30 mouse cellular contexts compared by ENCODE assay signal in genomic region chr15:63288534-63288933, GRCm38 (mm10).
DNase-seq lines count a peak whose midpoint lies in the region; ATAC-seq and TF ChIP-seq lines count a peak whose summit lies in the region.
"Had no signal": no experiment of that assay in that cellular context is flagged by ENCODE, and none has a peak within 500 bp of the region (broad histone marks: within the 10 kb centered on the region; RNA-seq: fewer than 3 reads in every experiment).

No protein-coding gene starts in this region.

- no peaks in the 10 kb centered on the region for H3K79me2 ChIP-seq in C2C12 (ENCODE audit: control insufficient read depth, insufficient read depth)

- no peaks in the 10 kb centered on the region for H3K36me3 ChIP-seq in C2C12 (ENCODE audit: control insufficient read depth, insufficient read depth)
- no peaks in the 10 kb centered on the region for H3K36me3 ChIP-seq in embryonic facial prominence, embryonic 14.5 days (ENCODE audit: control insufficient read depth, insufficient read depth, low read length)
- H3K36me3 ChIP-seq: embryonic facial prominence, embryonic 15.5 days; forebrain, embryonic 12.5 days; heart, embryonic 12.5 days; hindbrain, embryonic 13.5 days; neural tube, embryonic 12.5 days; stomach, embryonic 15.5 days had no signal

- H3K4me1 ChIP-seq in embryonic facial prominence, embryonic 14.5 days (ENCODE audit: control insufficient read depth, insufficient read depth, low read length) = no peaks in the 10 kb centered on the region
- H3K4me1 ChIP-seq: embryonic facial prominence, embryonic 15.5 days; forebrain, embryonic 12.5 days; heart, embryonic 12.5 days; hindbrain, embryonic 13.5 days; neural tube, embryonic 12.5 days; stomach, embryonic 15.5 days had no signal

- H3K9me3 ChIP-seq in embryonic facial prominence, embryonic 14.5 days (ENCODE audit: control insufficient read depth, low read length) = no peaks in the 10 kb centered on the region
- H3K9me3 ChIP-seq: embryonic facial prominence, embryonic 15.5 days; forebrain, embryonic 12.5 days; heart, embryonic 12.5 days; hindbrain, embryonic 13.5 days; neural tube, embryonic 12.5 days; stomach, embryonic 15.5 days had no signal

- no peak overlapping the region for H3K27ac ChIP-seq in embryonic facial prominence, embryonic 14.5 days (replicated peaks; ENCODE audit: low read depth, low read length)
- H3K27ac ChIP-seq: embryonic facial prominence, embryonic 15.5 days; forebrain, embryonic 12.5 days; heart, adult 2 months; hindbrain, embryonic 13.5 days; kidney, postnatal 0 days; liver, embryonic 14.5 days; neural tube, embryonic 12.5 days; stomach, embryonic 15.5 days had no signal

- DNase-seq in embryo, embryonic 10.5 days (ENCODE audit: low spot score) = peak; percentile 6
- DNase-seq in embryo, embryonic 9.5 days (ENCODE audit: extremely low spot score) = no peak
- peak; percentile 76 for DNase-seq in embryonic facial prominence, embryonic 14.5 days (ENCODE audit: low spot score)
- peak; percentile 43 for DNase-seq in mesoderm, embryonic 11.5 days (ENCODE audit: low read depth, low spot score)
- no peak for DNase-seq in ovary, postnatal 36 days (ENCODE audit: low spot score)
- no peak for DNase-seq in left cerebral cortex, postnatal 4 days
- DNase-seq: adrenal gland, postnatal 14 days; cerebellum, adult 11-12 months; cerebellum, adult 9-11 months; heart, adult 2 months; heart, postnatal 4 days; kidney, adult 8-10 months; kidney, postnatal 4 days; layer of hippocampus, postnatal 36 days; liver; lung, embryonic 14.5 days; right cerebral cortex, postnatal 25 days had no signal

- peak; percentile 79 for ATAC-seq in embryonic facial prominence, embryonic 14.5 days (ENCODE audit: low read depth)
- ATAC-seq: intestine, embryonic 16.5 days; midbrain, embryonic 16.5 days; Patski had no signal

- no peak overlapping the region for H3K4me3 ChIP-seq in C2C12 (ENCODE audit: insufficient read depth, poor library complexity, severe bottlenecking)
- H3K4me3 ChIP-seq in embryonic facial prominence, embryonic 14.5 days (ENCODE audit: low read depth, low read length) = no peak overlapping the region
- H3K4me3 ChIP-seq: embryonic facial prominence, embryonic 15.5 days; forebrain, embryonic 12.5 days; heart, adult 2 months; heart, embryonic 12.5 days; hindbrain, embryonic 13.5 days; neural tube, embryonic 12.5 days; stomach, embryonic 15.5 days had no signal

- H3K4me2 ChIP-seq in embryonic facial prominence, embryonic 14.5 days (ENCODE audit: low read depth, low read length) = no peak overlapping the region
- H3K4me2 ChIP-seq: embryonic facial prominence, embryonic 15.5 days; forebrain, embryonic 12.5 days; heart, embryonic 12.5 days; hindbrain, embryonic 13.5 days; lung, embryonic 14.5 days; midbrain, embryonic 11.5 days; neural tube, embryonic 12.5 days; stomach, embryonic 15.5 days had no signal

- intact Hi-C loops in left cerebral cortex, postnatal 4 days (cut with DNase I) = no loop called here

- H3ac ChIP-seq in C2C12 (ENCODE audit: control insufficient read depth, insufficient read length, low read depth) = no peak overlapping the region

- no peaks in the 10 kb centered on the region for H3K27me3 ChIP-seq in C2C12 (ENCODE audit: control insufficient read depth, insufficient read depth, insufficient read length)
- H3K27me3 ChIP-seq in embryonic facial prominence, embryonic 14.5 days (replicated peaks; ENCODE audit: control insufficient read depth, insufficient read depth, low read length) = no peaks in the 10 kb centered on the region
- H3K27me3 ChIP-seq: embryonic facial prominence, embryonic 15.5 days; forebrain, embryonic 12.5 days; heart, embryonic 12.5 days; hindbrain, embryonic 13.5 days; neural tube, embryonic 12.5 days; Patski; stomach, embryonic 15.5 days had no signal

- H3K79me3 ChIP-seq in C2C12 (ENCODE audit: low read depth) = no peaks in the 10 kb centered on the region

- H3K9ac ChIP-seq in embryonic facial prominence, embryonic 14.5 days (ENCODE audit: low read depth, low read length) = no peak overlapping the region
- H3K9ac ChIP-seq: embryonic facial prominence, embryonic 15.5 days; forebrain, embryonic 12.5 days; heart, embryonic 12.5 days; hindbrain, embryonic 13.5 days; liver, embryonic 14.5 days; lung, embryonic 14.5 days; neural tube, embryonic 12.5 days; stomach, embryonic 15.5 days had no signal

- no peak for TF ChIP-seq CTCF in C2C12 (IDR thresholded peaks at IDR 0.05; ENCODE audit: control insufficient read depth, insufficient read depth, insufficient read length)

TF ChIP-seq in C2C12, 6 proteins besides CTCF, POLR2A, EP300 and RAD21:
- peak; percentile 71 for TF ChIP-seq MYOD1 (IDR thresholded peaks at IDR 0.05; ENCODE audit: control insufficient read depth, insufficient read length, low read depth)
- no peak for TF ChIP-seq USF1 (IDR thresholded peaks at IDR 0.05; ENCODE audit: low read depth)

Comparison
In these comparisons a context has a peak if more than half of its experiments do, and no peak if none do; other contexts are left out.
1. DNase-seq: peak in embryo, embryonic 10.5 days (single experiment), embryonic facial prominence, embryonic 14.5 days (single experiment) and mesoderm, embryonic 11.5 days (single experiment); none in embryo, embryonic 9.5 days (single experiment), ovary, postnatal 36 days (single experiment) and left cerebral cortex, postnatal 4 days (single experiment).